In the genomic region with DNA sequence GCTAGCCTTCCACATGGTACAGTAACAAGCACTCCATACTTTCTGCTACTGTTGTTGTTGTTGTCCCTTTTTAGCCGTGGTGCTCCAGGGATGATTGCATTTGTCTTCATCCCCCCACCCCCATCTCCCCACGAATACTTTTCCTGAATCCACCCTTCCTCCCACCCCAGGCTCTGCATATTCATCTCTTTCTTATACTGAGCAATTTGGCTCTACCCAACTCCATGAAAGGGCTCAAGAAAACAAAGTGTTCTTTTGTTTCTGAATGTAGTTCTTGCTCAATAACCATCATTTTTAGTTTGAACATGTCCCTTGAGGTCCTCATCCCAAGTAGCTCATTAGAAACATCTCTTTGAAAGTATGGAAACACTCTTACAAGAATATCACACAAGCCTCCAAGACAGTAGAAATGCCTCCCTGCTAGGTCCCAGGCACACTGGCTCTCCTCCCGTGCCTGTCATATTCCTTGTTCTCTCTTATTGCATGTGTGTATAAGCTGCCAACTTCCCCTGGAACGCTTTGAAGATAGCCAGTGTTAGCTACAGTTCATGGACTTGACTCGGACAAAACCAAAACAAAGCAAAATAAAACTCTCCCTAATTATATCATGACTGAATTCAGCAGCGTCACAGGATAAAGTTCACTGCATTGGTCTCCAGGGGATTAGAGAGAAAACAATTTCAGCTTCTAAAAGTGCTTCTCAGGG, we compare ENCODE assay signal across 14 mouse cellular contexts. TPM values are rescaled to one million over a fixed set of nuclear protein-coding genes. Genes with fewer than 3 reads are reported as not detected.
A peak's percentile ranks its signal among the peaks of the same experiment; 100 is the strongest.
DNase-seq lines count a peak whose midpoint lies in the region; ATAC-seq lines count a peak whose summit lies in the region.
"Had no signal": no experiment of that assay in that cellular context is flagged by ENCODE, and none has a peak within 500 bp of the region (broad histone marks: within the 10 kb centered on the region; RNA-seq: fewer than 3 reads in every experiment).

No protein-coding gene starts in this region.

- no peaks in the 10 kb centered on the region for H3K9me3 ChIP-seq in kidney, embryonic 14.5 days (ENCODE audit: control insufficient read depth, low read length)
- no peaks in the 10 kb centered on the region for H3K9me3 ChIP-seq in forebrain, embryonic 15.5 days
- H3K9me3 ChIP-seq in hindbrain, embryonic 10.5 days, result no peaks in the 10 kb centered on the region
- H3K9me3 ChIP-seq: embryonic facial prominence, embryonic 15.5 days; heart, embryonic 15.5 days; limb, embryonic 13.5 days had no signal

- ATAC-seq in kidney, embryonic 14.5 days (ENCODE audit: low FRiP score, low TSS enrichment), result no peak
- 0 out of 2 replicates have a peak, but pooled peaks have one; percentile 26 for ATAC-seq in forebrain, embryonic 15.5 days (replicated peaks)
- ATAC-seq: activated CD4-positive, CD25-positive, alpha-beta regulatory T cell, adult 4 months had no signal

- no peak for DNase-seq in kidney, postnatal 4 days
- peak; percentile 64 for DNase-seq in heart, adult 9 months (ENCODE audit: low spot score in 2 of 2)
- DNase-seq in lung, postnatal 36 days, result peak; percentile 71
- no peak for DNase-seq in right cerebral cortex, postnatal 10 days (ENCODE audit: low spot score in 2 of 2)
- no peak for DNase-seq in hindbrain, embryonic 10.5 days (ENCODE audit: low spot score)
- DNase-seq: cerebellum, adult 8-10 months; thymus, postnatal 36 days had no signal

- no peaks in the 10 kb centered on the region for H3K4me1 ChIP-seq in kidney, embryonic 14.5 days (ENCODE audit: control insufficient read depth, insufficient read depth, low read length)
- H3K4me1 ChIP-seq in forebrain, embryonic 15.5 days, result 0 out of 2 replicates have a peak, but pooled peaks cover 5% of the 10 kb centered on the region
- no peaks in the 10 kb centered on the region for H3K4me1 ChIP-seq in hindbrain, embryonic 10.5 days (replicated peaks)
- H3K4me1 ChIP-seq: heart, embryonic 15.5 days; limb, embryonic 13.5 days had no signal

- H3K4me3 ChIP-seq in kidney, embryonic 14.5 days (ENCODE audit: low read length), result no peak overlapping the region
- no peak overlapping the region for H3K4me3 ChIP-seq in forebrain, embryonic 15.5 days
- H3K4me3 ChIP-seq in hindbrain, embryonic 10.5 days, result no peak overlapping the region
- H3K4me3 ChIP-seq: embryonic facial prominence, embryonic 15.5 days; heart, embryonic 15.5 days; layer of hippocampus, adult 2 months; limb, embryonic 13.5 days had no signal

- 49% methylated on average over 6 of the region's 6 CpGs for WGBS in kidney, embryonic 14.5 days
- 5% methylated on average over 6 of the region's 6 CpGs for WGBS in forebrain, embryonic 15.5 days
- 66% methylated on average over 6 of the region's 6 CpGs for WGBS in hindbrain, embryonic 10.5 days

- no peak overlapping the region for H3K9ac ChIP-seq in kidney, embryonic 14.5 days (ENCODE audit: low read depth, low read length)
- H3K9ac ChIP-seq in forebrain, embryonic 15.5 days (replicated peaks), result no peak overlapping the region
- H3K9ac ChIP-seq: embryonic facial prominence, embryonic 15.5 days; heart, embryonic 15.5 days; limb, embryonic 13.5 days had no signal

- 0 out of 2 replicates have a peak overlapping the region, but pooled peaks have one; percentile 11 for H3K27ac ChIP-seq in kidney, embryonic 14.5 days (ENCODE audit: low read depth, low read length)
- no peak overlapping the region for H3K27ac ChIP-seq in forebrain, embryonic 15.5 days (replicated peaks)
- no peak overlapping the region for H3K27ac ChIP-seq in hindbrain, embryonic 10.5 days
- H3K27ac ChIP-seq: embryonic facial prominence, embryonic 15.5 days; heart, embryonic 15.5 days; layer of hippocampus, adult 2 months; limb, embryonic 13.5 days had no signal

- H3K27me3 ChIP-seq in kidney, embryonic 14.5 days (ENCODE audit: control insufficient read depth, insufficient read depth, low read length), result no peaks in the 10 kb centered on the region
- no peaks in the 10 kb centered on the region for H3K27me3 ChIP-seq in forebrain, embryonic 15.5 days
- H3K27me3 ChIP-seq in hindbrain, embryonic 10.5 days (ENCODE audit: insufficient read depth, poor library complexity, severe bottlenecking), result no peaks in the 10 kb centered on the region
- H3K27me3 ChIP-seq: embryonic facial prominence, embryonic 15.5 days; heart, embryonic 15.5 days; limb, embryonic 13.5 days had no signal

- H3K4me2 ChIP-seq in kidney, embryonic 14.5 days (replicated peaks; ENCODE audit: low read depth, low read length), result no peak overlapping the region
- no peak overlapping the region for H3K4me2 ChIP-seq in forebrain, embryonic 15.5 days (replicated peaks)
- H3K4me2 ChIP-seq: embryonic facial prominence, embryonic 15.5 days; heart, embryonic 15.5 days; limb, embryonic 13.5 days had no signal

- no peaks in the 10 kb centered on the region for H3K36me3 ChIP-seq in kidney, embryonic 14.5 days (ENCODE audit: control insufficient read depth, insufficient read depth, low read length)
- H3K36me3 ChIP-seq in forebrain, embryonic 15.5 days, result no peaks in the 10 kb centered on the region
- no peaks in the 10 kb centered on the region for H3K36me3 ChIP-seq in hindbrain, embryonic 10.5 days
- H3K36me3 ChIP-seq: embryonic facial prominence, embryonic 15.5 days; heart, embryonic 15.5 days; limb, embryonic 13.5 days had no signal

RNA-seq across cellular contexts. Expression of a gene that starts 59.7 kb away (rescaled TPM):
- 56.9 and 57.5 TPM in 2 replicates for polyA plus RNA-seq in kidney, embryonic 14.5 days (2014; fragmentation: Nextera tagmentation; extraction: Ambion mirVana)
- polyA plus RNA-seq in forebrain, embryonic 15.5 days (2015; fragmentation: Nextera tagmentation; extraction: Ambion mirVana), result 33.3 and 34.2 TPM in 2 replicates
- 37.7 and 52.3 TPM in 2 replicates for polyA plus RNA-seq in hindbrain, embryonic 10.5 days (2016; fragmentation: Nextera tagmentation; extraction: Ambion mirVana)

Comparison
In these comparisons a context has a peak if more than half of its experiments do, and no peak if none do; other contexts are left out.
1. DNase-seq: peak in heart, adult 9 months (2 of 2) and lung, postnatal 36 days (single experiment); none in kidney, postnatal 4 days (0 of 2), right cerebral cortex, postnatal 10 days (0 of 2) and hindbrain, embryonic 10.5 days (single experiment).